In the genomic region with DNA sequence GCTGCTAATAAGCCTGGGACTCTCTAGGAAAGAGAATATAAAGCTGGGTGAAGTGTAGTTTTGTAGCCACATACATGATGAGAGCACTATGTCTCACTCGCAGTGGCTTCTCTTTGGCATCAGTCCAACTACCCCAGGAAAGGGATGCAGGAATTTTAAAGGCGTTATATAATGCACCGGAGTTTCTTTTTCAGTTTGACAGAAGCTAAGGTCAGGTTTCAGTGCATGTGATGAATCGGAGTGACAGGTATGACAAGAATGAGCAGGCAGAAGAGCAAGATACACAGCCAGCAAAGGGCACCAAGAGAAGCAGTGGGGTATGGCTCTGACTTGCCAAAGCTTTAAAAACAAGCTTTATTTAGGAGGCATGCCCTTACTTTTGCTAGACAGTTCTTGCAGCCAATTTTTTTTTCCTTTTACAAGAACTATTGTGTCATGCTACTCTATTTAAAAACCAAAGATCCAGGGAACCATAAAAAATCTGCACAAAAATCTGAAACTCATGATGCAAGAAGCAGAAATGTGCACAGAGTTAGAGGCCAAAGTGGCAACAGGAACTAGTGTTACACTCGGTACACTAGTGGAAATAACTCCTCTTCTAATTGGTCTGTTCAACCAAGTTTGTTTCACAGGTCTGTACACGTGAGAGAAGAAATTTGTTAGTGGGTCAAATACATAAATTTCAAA, we compare ENCODE assay signal across 28 mouse cellular contexts.
A peak's percentile ranks its signal among the peaks of the same experiment; 100 is the strongest.
DNase-seq lines count a peak whose midpoint lies in the region; ATAC-seq and TF ChIP-seq lines count a peak whose summit lies in the region.
"Had no signal": no experiment of that assay in that cellular context is flagged by ENCODE, and none has a peak within 500 bp of the region (broad histone marks: within the 10 kb centered on the region; RNA-seq: fewer than 3 reads in every experiment).

No protein-coding gene starts in this region.

- no peak overlapping the region for H3K27ac ChIP-seq in embryonic facial prominence, embryonic 14.5 days (replicated peaks; ENCODE audit: low read depth, low read length)
- no peak overlapping the region for H3K27ac ChIP-seq in embryonic facial prominence, embryonic 10.5 days (replicated peaks)
- no peak overlapping the region for H3K27ac ChIP-seq in CH12.LX (ENCODE audit: insufficient read depth, low read depth)
- H3K27ac ChIP-seq: kidney, embryonic 15.5 days; left cerebral cortex, adult 2 months; liver, embryonic 13.5 days; lung, embryonic 15.5 days; neural tube, embryonic 13.5 days; stomach, embryonic 15.5 days had no signal

- no peak overlapping the region for H3K9ac ChIP-seq in embryonic facial prominence, embryonic 14.5 days (ENCODE audit: low read depth, low read length)
- H3K9ac ChIP-seq in CH12.LX (ENCODE audit: insufficient read depth, low read depth) = peak overlapping the region; percentile 56; the same call in 1 of the 2 replicates
- H3K9ac ChIP-seq: heart, embryonic 12.5 days; kidney, embryonic 15.5 days; liver, embryonic 13.5 days; lung, embryonic 15.5 days; neural tube, embryonic 13.5 days; stomach, embryonic 15.5 days had no signal

- in situ Hi-C loops in CH12.LX (cut with MboI; ENCODE audit: low pct_ligation_motif_present, low pct_unique_long_range_greater_than_20kb, low sequenced_read_pairs) = no loop called here

- TF ChIP-seq POLR2A in CH12.LX (IDR thresholded peaks at IDR 0.05; ENCODE audit: low read depth, low read length) = no peak

- intact Hi-C loops in heart, postnatal 14 days (cut with DNase I) = no loop called here

- peak; percentile 27 for DNase-seq in embryonic facial prominence, embryonic 14.5 days (ENCODE audit: low spot score)
- no peak for DNase-seq in embryonic facial prominence, embryonic 10.5 days (ENCODE audit: low spot score)
- no peak for DNase-seq in CH12.LX (ENCODE audit: extremely low read depth)
- DNase-seq in brain, adult 2 months (ENCODE audit: low read depth, low spot score) = peak; percentile 39
- DNase-seq in skeletal muscle tissue, adult 2 months (ENCODE audit: low read depth, low spot score) = peak; percentile 10
- DNase-seq in heart, postnatal 14 days = no peak
- DNase-seq: adrenal gland, adult 2 months; B cell, adult 2 months; cerebellum, adult 8-10 months; gastrocnemius, postnatal 14 days; heart, adult 18-20 months; heart, postnatal 10 days; kidney, adult 11 months; kidney, postnatal 4 days; layer of hippocampus, adult 9-11 months; liver, embryonic 13.5 days; lung, postnatal 36 days; midbrain, embryonic 14.5 days; retina, postnatal 1 day; right cerebral cortex, postnatal 25 days had no signal

- no peak overlapping the region for H3K4me2 ChIP-seq in embryonic facial prominence, embryonic 14.5 days (ENCODE audit: low read depth, low read length)
- H3K4me2 ChIP-seq in CH12.LX (ENCODE audit: insufficient read depth, low read depth, poor library complexity, severe bottlenecking) = no peak overlapping the region
- H3K4me2 ChIP-seq: heart, embryonic 12.5 days; kidney, embryonic 15.5 days; liver, embryonic 13.5 days; lung, embryonic 15.5 days; neural tube, embryonic 13.5 days; stomach, embryonic 15.5 days had no signal

- WGBS in embryonic facial prominence, embryonic 14.5 days = 49% methylated on average over 6 of the region's 6 CpGs
- WGBS in embryonic facial prominence, embryonic 10.5 days = 74% methylated on average over 6 of the region's 6 CpGs

- ATAC-seq in embryonic facial prominence, embryonic 14.5 days (ENCODE audit: low read depth) = 0 out of 2 replicates have a peak, but pooled peaks have one; percentile 37
- ATAC-seq in erythroblast, adult 5-6 weeks (replicated peaks; ENCODE audit: low FRiP score, poor library complexity, severe bottlenecking) = no peak
- ATAC-seq: forebrain, embryonic 14.5 days had no signal

- no peak for TF ChIP-seq RAD21 in CH12.LX (IDR thresholded peaks at IDR 0.05; ENCODE audit: low read depth, low read length)

- dilution Hi-C loops in CH12.LX (cut with MboI; ENCODE audit: extremely low pct_ligation_motif_present, extremely low pct_unique_long_range_greater_than_20kb, low sequenced_read_pairs) = no loop called here

- H3K4me3 ChIP-seq in embryonic facial prominence, embryonic 14.5 days (ENCODE audit: low read depth, low read length) = no peak overlapping the region
- no peak overlapping the region for H3K4me3 ChIP-seq in embryonic facial prominence, embryonic 10.5 days
- no peak overlapping the region for H3K4me3 ChIP-seq in CH12.LX (replicated peaks in 1 of 3; ENCODE audit: low read depth in 2 of 3, low read length in 2 of 3, poor library complexity in 1 of 3)
- H3K4me3 ChIP-seq: heart, embryonic 12.5 days; kidney, embryonic 15.5 days; left cerebral cortex, adult 2 months; liver, embryonic 13.5 days; lung, embryonic 15.5 days; neural tube, embryonic 13.5 days; stomach, embryonic 15.5 days had no signal

- no peaks in the 10 kb centered on the region for H3K36me3 ChIP-seq in embryonic facial prominence, embryonic 14.5 days (ENCODE audit: control insufficient read depth, insufficient read depth, low read length)
- no peaks in the 10 kb centered on the region for H3K36me3 ChIP-seq in embryonic facial prominence, embryonic 10.5 days (replicated peaks)
- no peaks in the 10 kb centered on the region for H3K36me3 ChIP-seq in CH12.LX (replicated peaks in 1 of 2; ENCODE audit: control insufficient read depth in 1 of 2, insufficient read depth in 1 of 2, low read length in 1 of 2)
- H3K36me3 ChIP-seq: heart, embryonic 12.5 days; kidney, embryonic 15.5 days; liver, embryonic 13.5 days; lung, embryonic 15.5 days; neural tube, embryonic 13.5 days; stomach, embryonic 15.5 days had no signal

- H3K9me3 ChIP-seq in embryonic facial prominence, embryonic 14.5 days (ENCODE audit: control insufficient read depth, low read length) = no peaks in the 10 kb centered on the region
- H3K9me3 ChIP-seq in embryonic facial prominence, embryonic 10.5 days = no peaks in the 10 kb centered on the region
- no peaks in the 10 kb centered on the region for H3K9me3 ChIP-seq in CH12.LX (replicated peaks; ENCODE audit: low read length)
- H3K9me3 ChIP-seq: heart, embryonic 12.5 days; kidney, embryonic 15.5 days; liver, embryonic 13.5 days; lung, embryonic 15.5 days; neural tube, embryonic 13.5 days; stomach, embryonic 15.5 days had no signal

- no peaks in the 10 kb centered on the region for H3K4me1 ChIP-seq in embryonic facial prominence, embryonic 14.5 days (ENCODE audit: control insufficient read depth, insufficient read depth, low read length)
- peaks cover 5% of the 10 kb centered on the region; the same call in 1 of the 2 replicates for H3K4me1 ChIP-seq in embryonic facial prominence, embryonic 10.5 days
- H3K4me1 ChIP-seq in CH12.LX (ENCODE audit: control insufficient read depth in 1 of 2, insufficient read depth in 2 of 2) = peaks cover 0 to 13% of the 10 kb centered on the region in 2 experiments; a peak in 2 of 4 replicates
- H3K4me1 ChIP-seq: kidney, embryonic 15.5 days; liver, embryonic 13.5 days; lung, embryonic 15.5 days; neural tube, embryonic 13.5 days; stomach, embryonic 15.5 days had no signal

- H3K79me2 ChIP-seq in CH12.LX (replicated peaks; ENCODE audit: control insufficient read depth, extremely low read depth, insufficient read depth, poor library complexity, severe bottlenecking) = no peaks in the 10 kb centered on the region

- TF ChIP-seq EP300 in CH12.LX (IDR thresholded peaks at IDR 0.05; ENCODE audit: low read length) = no peak

- TF ChIP-seq CTCF in CH12.LX (conservative IDR thresholded peaks at IDR 0.05 in 1 of 2, IDR thresholded peaks at IDR 0.05 in 1 of 2; ENCODE audit: low read depth in 2 of 2, low read length in 2 of 2) = no peak

- no peaks in the 10 kb centered on the region for H3K27me3 ChIP-seq in embryonic facial prominence, embryonic 14.5 days (replicated peaks; ENCODE audit: control insufficient read depth, insufficient read depth, low read length)
- no peaks in the 10 kb centered on the region for H3K27me3 ChIP-seq in embryonic facial prominence, embryonic 10.5 days (replicated peaks; ENCODE audit: low read depth, poor library complexity, severe bottlenecking)
- H3K27me3 ChIP-seq in CH12.LX (replicated peaks) = no peaks in the 10 kb centered on the region
- H3K27me3 ChIP-seq: heart, embryonic 12.5 days; kidney, embryonic 15.5 days; liver, embryonic 13.5 days; lung, embryonic 15.5 days; neural tube, embryonic 13.5 days; stomach, embryonic 15.5 days had no signal

TF ChIP-seq in CH12.LX, 34 proteins besides CTCF, POLR2A, EP300 and RAD21:
- no peak for TF ChIP-seq GABPA (IDR thresholded peaks at IDR 0.05; ENCODE audit: insufficient replicate concordance, low read depth, low read length)

Comparison
In these comparisons a context has a peak if more than half of its experiments do, and no peak if none do; other contexts are left out.
1. DNase-seq: peak in embryonic facial prominence, embryonic 14.5 days (single experiment), brain, adult 2 months (single experiment) and skeletal muscle tissue, adult 2 months (single experiment); none in embryonic facial prominence, embryonic 10.5 days (single experiment), CH12.LX (single experiment) and heart, postnatal 14 days (0 of 2).